Mouse (Mus musculus): ENCODE measurements around the gene Olfr1451.
"Not testable (repeated sequence)": the region's sequence is repeated elsewhere in the genome, so short reads cannot be mapped to it uniquely, and the experiment has no call there.

Gene Olfr1451

DNA sequence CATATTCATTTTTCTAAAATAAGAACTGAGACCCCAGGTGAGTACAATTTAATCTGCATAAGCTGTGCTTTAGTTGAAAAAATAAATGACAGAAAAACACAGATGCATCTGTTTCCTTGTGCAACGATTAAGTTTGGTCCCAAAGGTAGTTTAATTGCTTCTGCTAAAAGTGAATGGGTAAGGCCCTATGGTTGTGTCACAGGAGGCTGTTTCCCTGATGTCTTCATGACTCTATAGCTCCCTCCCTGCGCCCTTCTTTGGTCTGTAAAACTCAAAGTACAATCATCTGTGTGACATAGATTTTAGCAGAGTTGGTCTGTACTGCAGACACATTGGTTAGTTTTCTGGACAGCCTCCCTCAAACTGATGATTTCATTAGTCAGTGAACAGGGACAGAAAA lies at the start of gene Olfr1451:
TSS of gene Olfr1451 (plus strand) at position 301 of the 400 bp plus-strand sequence.
- no peak for DNase-seq (ENCODE audit: low read depth, low spot score)

DNA sequence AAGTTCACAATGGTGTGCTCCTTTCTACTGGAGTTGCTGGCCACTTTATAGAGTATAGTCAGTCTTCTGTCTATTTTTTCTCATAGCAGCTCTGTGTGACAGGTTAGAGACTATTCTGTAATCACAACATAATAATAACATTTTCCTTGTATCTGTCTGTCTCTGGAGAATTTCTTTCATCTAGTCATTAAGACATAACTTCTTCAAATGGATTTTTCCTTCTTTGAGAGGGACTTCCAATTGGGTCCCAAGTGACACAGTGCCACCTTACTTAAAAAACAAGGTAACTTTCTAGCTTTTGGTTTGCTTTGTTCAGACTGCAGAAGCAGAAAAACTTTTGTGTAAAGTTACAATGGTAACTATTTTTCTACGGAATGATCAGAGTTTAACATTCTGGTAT lies 44.9 kb upstream of the Olfr1451 start, which contains the start of gene Olfr1450:
TSS of gene Olfr1450 (plus strand) at position 301 of the 400 bp plus-strand sequence.
- DNase-seq (ENCODE audit: low read depth, low spot score), result no peak

GRCm38 (mm10) chr19:12970082-12970481 lies 24.7 kb upstream of the Olfr1451 start:
- DNase-seq (ENCODE audit: low read depth, low spot score), result not testable (repeated sequence)

DNA sequence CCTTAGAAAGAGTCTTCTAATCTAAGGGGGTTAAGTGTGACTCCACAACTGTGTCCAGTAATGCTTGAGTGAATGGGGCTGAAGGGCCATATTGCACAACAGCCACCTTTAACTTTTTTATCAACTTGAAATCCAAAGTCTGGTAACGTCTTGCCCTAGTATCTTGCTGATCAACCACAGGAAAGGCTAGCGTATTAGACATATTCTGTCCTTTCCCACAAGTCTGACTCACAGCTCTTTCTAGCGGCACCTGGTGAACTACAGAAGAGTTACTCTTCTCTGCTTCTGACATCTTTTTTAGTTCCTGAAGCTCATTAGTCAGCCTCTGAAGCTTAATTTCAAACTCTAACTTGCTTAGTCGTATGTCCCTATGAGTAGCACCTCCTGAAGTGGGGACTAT lies 2.5 kb upstream of the Olfr1451 start:
- not testable (repeated sequence) for DNase-seq (ENCODE audit: low read depth, low spot score)

- DNase-seq (ENCODE audit: low read depth, low spot score), result no peak
Observed at GRCm38 (mm10) chr19:13028227-13028626, 33.4 kb downstream of the Olfr1451 start, which contains the start of gene Olfr1453. Gene Olfr1453, minus strand, starts transcription at chr19:13028327.
